ENCODE assay signal across 10 mouse cellular contexts in the genomic region with DNA sequence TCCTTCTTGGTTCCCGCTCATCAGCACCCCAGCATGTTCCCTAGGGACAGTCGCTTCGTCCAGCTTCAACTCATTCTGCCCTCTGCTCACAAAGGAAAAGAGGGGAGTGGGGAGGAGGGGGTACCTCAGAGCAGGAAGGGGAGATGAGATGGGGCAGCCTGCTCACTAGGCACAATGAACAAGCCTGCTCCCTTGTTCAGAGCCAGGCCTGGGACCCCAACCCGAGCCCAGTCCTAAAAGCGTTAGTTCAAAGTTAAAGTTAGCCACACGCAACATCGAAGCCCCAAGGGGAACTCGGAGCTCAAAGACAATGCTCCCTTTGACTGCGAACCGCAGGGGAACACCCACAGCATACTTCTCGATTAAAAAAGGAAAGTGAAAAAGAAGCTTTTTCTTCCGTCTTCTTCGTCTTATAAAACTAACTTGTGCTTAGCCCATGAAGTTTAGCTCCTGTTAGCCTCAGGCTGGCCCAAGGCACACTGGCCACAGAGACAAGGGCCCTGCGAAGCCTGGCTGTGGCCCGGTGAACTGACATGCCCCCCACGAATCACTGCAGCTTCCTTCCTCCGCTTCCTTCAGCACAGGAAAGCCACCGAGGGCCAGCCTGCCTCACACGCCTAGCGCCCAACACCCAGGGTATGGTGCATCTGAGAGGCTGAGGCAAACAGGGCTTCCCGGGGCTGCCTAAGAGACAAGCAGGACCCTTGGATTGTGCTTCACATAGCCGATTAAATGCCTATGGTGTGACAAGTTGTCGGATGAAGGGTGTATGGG. TPM values are rescaled to one million over a fixed set of nuclear protein-coding genes. Genes with fewer than 3 reads are reported as not detected.
DNase-seq lines count a peak whose midpoint lies in the region; ATAC-seq and TF ChIP-seq lines count a peak whose summit lies in the region.
"Had no signal": no experiment of that assay in that cellular context is flagged by ENCODE, and none has a peak within 500 bp of the region (broad histone marks: within the 10 kb centered on the region; RNA-seq: fewer than 3 reads in every experiment).

No protein-coding gene starts in this region.

- no peak overlapping the region for H3K9ac ChIP-seq in hindbrain, embryonic 11.5 days (ENCODE audit: low read depth, low read length)
- H3K9ac ChIP-seq in CH12.LX (ENCODE audit: insufficient read depth, low read depth): peak overlapping the region; percentile 18
- no peak overlapping the region for H3K9ac ChIP-seq in midbrain, postnatal 0 days (replicated peaks; ENCODE audit: low read length, poor library complexity, severe bottlenecking)
- no peak overlapping the region for H3K9ac ChIP-seq in intestine, embryonic 16.5 days (ENCODE audit: low read depth, low read length)
- H3K9ac ChIP-seq: liver, embryonic 15.5 days had no signal

- peaks cover 36% of the 10 kb centered on the region for H3K27me3 ChIP-seq in hindbrain, embryonic 10.5 days (ENCODE audit: insufficient read depth, poor library complexity, severe bottlenecking)
- H3K27me3 ChIP-seq in hindbrain, embryonic 11.5 days (ENCODE audit: control insufficient read depth, insufficient read depth, low read length): no peaks in the 10 kb centered on the region
- no peaks in the 10 kb centered on the region for H3K27me3 ChIP-seq in CH12.LX (replicated peaks)
- H3K27me3 ChIP-seq in midbrain, postnatal 0 days (ENCODE audit: insufficient read depth, low read length): no peaks in the 10 kb centered on the region
- no peaks in the 10 kb centered on the region for H3K27me3 ChIP-seq in intestine, embryonic 16.5 days (replicated peaks; ENCODE audit: control insufficient read depth, insufficient read depth, low read length)
- H3K27me3 ChIP-seq: Patski had no signal

- in situ Hi-C loops in CH12.LX (cut with MboI; ENCODE audit: low pct_ligation_motif_present, low pct_unique_long_range_greater_than_20kb, low sequenced_read_pairs): no loop called here

- TF ChIP-seq RAD21 in CH12.LX (IDR thresholded peaks at IDR 0.05; ENCODE audit: low read depth, low read length): no peak

- no peak for ATAC-seq in hindbrain, embryonic 11.5 days (ENCODE audit: low FRiP score)
- ATAC-seq in megakaryocyte progenitor cell, adult 5-6 weeks (replicated peaks; ENCODE audit: poor library complexity): peak; percentile 23
- no peak for ATAC-seq in midbrain, postnatal 0 days (ENCODE audit: low FRiP score)
- ATAC-seq in intestine, embryonic 16.5 days: no peak
- ATAC-seq: Patski had no signal

- H3K36me3 ChIP-seq in hindbrain, embryonic 10.5 days: no peaks in the 10 kb centered on the region
- no peaks in the 10 kb centered on the region for H3K36me3 ChIP-seq in hindbrain, embryonic 11.5 days (ENCODE audit: control insufficient read depth, insufficient read depth, low read length)
- H3K36me3 ChIP-seq in CH12.LX (replicated peaks in 1 of 2; ENCODE audit: control insufficient read depth in 1 of 2, insufficient read depth in 1 of 2, low read length in 1 of 2): peaks cover 6 to 77% of the 10 kb centered on the region in 2 experiments
- H3K36me3 ChIP-seq in midbrain, postnatal 0 days (ENCODE audit: insufficient read depth, low read length): no peaks in the 10 kb centered on the region
- H3K36me3 ChIP-seq in intestine, embryonic 16.5 days (ENCODE audit: control insufficient read depth, insufficient read depth, low read length): no peaks in the 10 kb centered on the region
- H3K36me3 ChIP-seq: liver, embryonic 15.5 days had no signal

- no peak for TF ChIP-seq POLR2A in CH12.LX (IDR thresholded peaks at IDR 0.05; ENCODE audit: low read depth, low read length)

- DNase-seq in hindbrain, embryonic 10.5 days (ENCODE audit: low spot score): no peak
- no peak for DNase-seq in hindbrain, embryonic 11.5 days (ENCODE audit: low spot score)
- no peak for DNase-seq in CH12.LX (ENCODE audit: extremely low read depth)
- peak; percentile 31 for DNase-seq in heart, postnatal 4 days
- DNase-seq in midbrain, postnatal 0 days (ENCODE audit: low spot score): no peak
- DNase-seq in yolk sac, embryonic 10.5 days (ENCODE audit: low spot score): no peak

- no peaks in the 10 kb centered on the region for H3K9me3 ChIP-seq in hindbrain, embryonic 10.5 days
- H3K9me3 ChIP-seq in hindbrain, embryonic 11.5 days (ENCODE audit: control insufficient read depth, low read length): no peaks in the 10 kb centered on the region
- no peaks in the 10 kb centered on the region for H3K9me3 ChIP-seq in CH12.LX (replicated peaks; ENCODE audit: low read length)
- no peaks in the 10 kb centered on the region for H3K9me3 ChIP-seq in midbrain, postnatal 0 days (ENCODE audit: low read length)
- no peaks in the 10 kb centered on the region for H3K9me3 ChIP-seq in intestine, embryonic 16.5 days (ENCODE audit: control insufficient read depth, low read length)
- H3K9me3 ChIP-seq: liver, embryonic 15.5 days had no signal

- H3K4me1 ChIP-seq in hindbrain, embryonic 10.5 days (replicated peaks): peaks cover 56% of the 10 kb centered on the region
- H3K4me1 ChIP-seq in hindbrain, embryonic 11.5 days (replicated peaks; ENCODE audit: control insufficient read depth, insufficient read depth, low read length): peaks cover 9% of the 10 kb centered on the region; the same call in 1 of the 2 replicates
- H3K4me1 ChIP-seq in CH12.LX (ENCODE audit: control insufficient read depth in 1 of 2, insufficient read depth in 2 of 2): peaks cover 27 to 54% of the 10 kb centered on the region in 2 experiments
- H3K4me1 ChIP-seq in midbrain, postnatal 0 days (ENCODE audit: insufficient read depth, low read length): peaks cover 4% of the 10 kb centered on the region
- H3K4me1 ChIP-seq in intestine, embryonic 16.5 days (ENCODE audit: control insufficient read depth, insufficient read depth, low read length): peaks cover 27% of the 10 kb centered on the region

- no peaks in the 10 kb centered on the region; the same call in 1 of the 2 replicates for H3K79me2 ChIP-seq in CH12.LX (replicated peaks; ENCODE audit: control insufficient read depth, extremely low read depth, insufficient read depth, poor library complexity, severe bottlenecking)

- no peak overlapping the region for H3K4me2 ChIP-seq in hindbrain, embryonic 11.5 days (replicated peaks; ENCODE audit: low read depth, low read length)
- H3K4me2 ChIP-seq in CH12.LX (ENCODE audit: insufficient read depth, low read depth, poor library complexity, severe bottlenecking): peak overlapping the region; percentile 46
- no peak overlapping the region for H3K4me2 ChIP-seq in midbrain, postnatal 0 days (ENCODE audit: low read depth, low read length, poor library complexity, severe bottlenecking)
- H3K4me2 ChIP-seq in intestine, embryonic 16.5 days (ENCODE audit: low read depth, low read length): no peak overlapping the region
- H3K4me2 ChIP-seq: liver, embryonic 15.5 days had no signal

- WGBS in hindbrain, embryonic 10.5 days: 31% methylated on average over 23 of the region's 23 CpGs
- 31% methylated on average over 23 of the region's 23 CpGs for WGBS in hindbrain, embryonic 11.5 days
- WGBS in midbrain, postnatal 0 days: 31% methylated on average over 23 of the region's 23 CpGs
- 65% methylated on average over 23 of the region's 23 CpGs for WGBS in intestine, embryonic 16.5 days

- H3K27ac ChIP-seq in hindbrain, embryonic 10.5 days: peak overlapping the region; percentile 62
- H3K27ac ChIP-seq in hindbrain, embryonic 11.5 days (ENCODE audit: low read depth, low read length): no peak overlapping the region
- H3K27ac ChIP-seq in CH12.LX (ENCODE audit: insufficient read depth, low read depth): peak overlapping the region; percentile 54
- H3K27ac ChIP-seq in midbrain, postnatal 0 days (ENCODE audit: low read depth, low read length): no peak overlapping the region
- H3K27ac ChIP-seq in intestine, embryonic 16.5 days (ENCODE audit: low read length): no peak overlapping the region
- H3K27ac ChIP-seq: liver, embryonic 15.5 days had no signal

- TF ChIP-seq CTCF in CH12.LX (conservative IDR thresholded peaks at IDR 0.05 in 1 of 2, IDR thresholded peaks at IDR 0.05 in 1 of 2; ENCODE audit: low read depth in 2 of 2, low read length in 2 of 2): no peak
- TF ChIP-seq CTCF in midbrain, postnatal 0 days (IDR thresholded peaks at IDR 0.05): no peak

- dilution Hi-C loops in CH12.LX (cut with MboI; ENCODE audit: extremely low pct_ligation_motif_present, extremely low pct_unique_long_range_greater_than_20kb, low sequenced_read_pairs): no loop called here

- no peak overlapping the region for H3K4me3 ChIP-seq in hindbrain, embryonic 10.5 days
- no peak overlapping the region for H3K4me3 ChIP-seq in hindbrain, embryonic 11.5 days (ENCODE audit: low read depth, low read length)
- peak overlapping the region in 1 of 3 experiments; percentile 3 for H3K4me3 ChIP-seq in CH12.LX (replicated peaks in 1 of 3; ENCODE audit: low read depth in 2 of 3, low read length in 2 of 3, poor library complexity in 1 of 3)
- no peak overlapping the region for H3K4me3 ChIP-seq in midbrain, postnatal 0 days (ENCODE audit: low read depth, low read length)
- no peak overlapping the region for H3K4me3 ChIP-seq in intestine, embryonic 16.5 days (ENCODE audit: low read length)
- H3K4me3 ChIP-seq: liver, embryonic 15.5 days had no signal

- TF ChIP-seq EP300 in CH12.LX (IDR thresholded peaks at IDR 0.05; ENCODE audit: low read length): no peak

TF ChIP-seq in CH12.LX, 34 proteins besides CTCF, POLR2A, EP300 and RAD21 (continues in another document):
- peak; percentile 19; the same call in 1 of the 2 replicates for TF ChIP-seq ELF1 (IDR thresholded peaks at IDR 0.05; ENCODE audit: low read depth, low read length)
- no peak for TF ChIP-seq ZC3H11A (IDR thresholded peaks at IDR 0.05; ENCODE audit: low read depth, low read length)
- TF ChIP-seq MXI1 (IDR thresholded peaks at IDR 0.05; ENCODE audit: low read depth, low read length): no peak
- no peak for TF ChIP-seq KAT2A (IDR thresholded peaks at IDR 0.05; ENCODE audit: insufficient replicate concordance, low read length)
- TF ChIP-seq ZMIZ1 (IDR thresholded peaks at IDR 0.05; ENCODE audit: low read depth, low read length): no peak
- TF ChIP-seq CHD2 (IDR thresholded peaks at IDR 0.05; ENCODE audit: low read length): no peak
- TF ChIP-seq MAFK (IDR thresholded peaks at IDR 0.05; ENCODE audit: insufficient replicate concordance, low read length): no peak
- TF ChIP-seq ETS1 (conservative IDR thresholded peaks at IDR 0.05; ENCODE audit: low read depth, low read length): no peak

RNA-seq across cellular contexts. Expression of a gene that starts 45.4 kb away (rescaled TPM):
- polyA plus RNA-seq in hindbrain, embryonic 10.5 days (2016; fragmentation: Nextera tagmentation; extraction: Ambion mirVana): 0.42 and 0.50 TPM in 2 replicates
- 0.25 and 0.82 TPM in 2 replicates for polyA plus RNA-seq in hindbrain, embryonic 11.5 days (2014; fragmentation: Nextera tagmentation; extraction: Ambion mirVana)
- total RNA-seq in CH12.LX (2012; rRNA removed): 2.9 and 3.6 TPM in 2 replicates
- total RNA-seq in CH12.LX (2014; rRNA removed): 1.3 and 1.8 TPM in 2 replicates
- polyA plus RNA-seq in CH12.LX (2012; ENCODE audit: insufficient read length, low read depth): 3.2 and 4.8 TPM in 2 replicates
- 10 to 100 TPM; 18.8 to 21.3 TPM for total RNA-seq in heart, postnatal 4 days (2021)
- total RNA-seq in megakaryocyte progenitor cell, adult 5-6 weeks (2015): 1.7 TPM in 2 replicates
- 0.17 and 0.47 TPM in 2 replicates for total RNA-seq in megakaryocyte progenitor cell, adult 5-6 weeks (2017)
- total RNA-seq in midbrain, postnatal 0 days (2014; rRNA removed): 5.1 and 6.4 TPM in 2 replicates
- polyA plus RNA-seq in midbrain, postnatal 0 days (2015; fragmentation: Nextera tagmentation; extraction: Ambion mirVana): 7.3 and 8.2 TPM in 2 replicates
- polyA plus RNA-seq in intestine, embryonic 16.5 days (2015; fragmentation: Nextera tagmentation; extraction: Ambion mirVana): 1.6 and 1.7 TPM in 2 replicates

Comparison
In these comparisons a context has a peak if more than half of its experiments do, and no peak if none do; other contexts are left out.
1. H3K27ac ChIP-seq: peak in hindbrain, embryonic 10.5 days (single experiment) and CH12.LX (single experiment); none in hindbrain, embryonic 11.5 days (single experiment), midbrain, postnatal 0 days (single experiment) and intestine, embryonic 16.5 days (single experiment).